ENCODE assay signal across 21 mouse cellular contexts in the genomic region with DNA sequence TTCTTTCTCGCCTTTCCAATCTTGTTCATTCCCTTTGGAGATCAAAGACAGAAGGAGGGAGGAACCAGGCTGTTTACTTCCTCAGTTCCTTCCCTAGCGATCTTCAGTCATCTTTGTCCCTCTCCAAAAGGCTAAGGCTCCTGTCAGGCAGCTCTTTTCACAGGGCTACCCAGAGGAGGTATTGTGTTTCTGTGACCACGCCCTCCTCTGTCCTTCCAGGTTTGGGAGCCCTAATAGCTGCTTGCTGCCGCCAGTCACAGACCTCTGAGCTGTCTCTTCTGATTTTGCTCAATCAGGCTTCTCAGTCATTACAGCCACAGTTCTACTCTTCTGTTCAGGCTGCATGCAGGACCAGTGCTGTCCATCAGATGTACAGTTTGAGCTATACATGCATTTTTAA.
A peak's percentile ranks its signal among the peaks of the same experiment; 100 is the strongest.
DNase-seq lines count a peak whose midpoint lies in the region; ATAC-seq lines count a peak whose summit lies in the region.
"Had no signal": no experiment of that assay in that cellular context is flagged by ENCODE, and none has a peak within 500 bp of the region (broad histone marks: within the 10 kb centered on the region; RNA-seq: fewer than 3 reads in every experiment).

No protein-coding gene starts in this region.

- no peaks in the 10 kb centered on the region for H3K27me3 ChIP-seq in hindbrain, embryonic 11.5 days (ENCODE audit: control insufficient read depth, insufficient read depth, low read length)
- no peaks in the 10 kb centered on the region for H3K27me3 ChIP-seq in hindbrain, embryonic 12.5 days
- no peaks in the 10 kb centered on the region; the same call in 1 of the 2 replicates for H3K27me3 ChIP-seq in midbrain, embryonic 13.5 days
- H3K27me3 ChIP-seq: embryonic facial prominence, embryonic 12.5 days; intestine, embryonic 15.5 days; limb, embryonic 13.5 days; lung, embryonic 15.5 days had no signal

- H3K36me3 ChIP-seq in hindbrain, embryonic 11.5 days (ENCODE audit: control insufficient read depth, insufficient read depth, low read length), result no peaks in the 10 kb centered on the region
- no peaks in the 10 kb centered on the region for H3K36me3 ChIP-seq in hindbrain, embryonic 12.5 days
- no peaks in the 10 kb centered on the region for H3K36me3 ChIP-seq in midbrain, embryonic 13.5 days
- H3K36me3 ChIP-seq: embryonic facial prominence, embryonic 12.5 days; intestine, embryonic 15.5 days; limb, embryonic 13.5 days; lung, embryonic 15.5 days had no signal

- H3K27ac ChIP-seq in hindbrain, embryonic 11.5 days (ENCODE audit: low read depth, low read length), result no peak overlapping the region
- no peak overlapping the region for H3K27ac ChIP-seq in hindbrain, embryonic 12.5 days
- no peak overlapping the region for H3K27ac ChIP-seq in midbrain, embryonic 13.5 days
- H3K27ac ChIP-seq: embryonic facial prominence, embryonic 12.5 days; intestine, embryonic 15.5 days; limb, embryonic 13.5 days; liver, embryonic 14.5 days; lung, embryonic 15.5 days had no signal

- no peak overlapping the region for H3K4me3 ChIP-seq in hindbrain, embryonic 11.5 days (ENCODE audit: low read depth, low read length)
- H3K4me3 ChIP-seq in hindbrain, embryonic 12.5 days, result no peak overlapping the region
- no peak overlapping the region for H3K4me3 ChIP-seq in midbrain, embryonic 13.5 days (replicated peaks)
- H3K4me3 ChIP-seq: embryonic facial prominence, embryonic 12.5 days; intestine, embryonic 15.5 days; limb, embryonic 13.5 days; lung, embryonic 15.5 days had no signal

- 1% methylated on average over 4 of the region's 4 CpGs for WGBS in hindbrain, embryonic 11.5 days
- WGBS in hindbrain, embryonic 12.5 days, result 3% methylated on average over 4 of the region's 4 CpGs
- 7% methylated on average over 4 of the region's 4 CpGs for WGBS in midbrain, embryonic 13.5 days

- H3K9me3 ChIP-seq in hindbrain, embryonic 11.5 days (ENCODE audit: control insufficient read depth, low read length), result no peaks in the 10 kb centered on the region
- no peaks in the 10 kb centered on the region for H3K9me3 ChIP-seq in hindbrain, embryonic 12.5 days (replicated peaks)
- H3K9me3 ChIP-seq in midbrain, embryonic 13.5 days, result no peaks in the 10 kb centered on the region
- H3K9me3 ChIP-seq: embryonic facial prominence, embryonic 12.5 days; intestine, embryonic 15.5 days; limb, embryonic 13.5 days; lung, embryonic 15.5 days had no signal

- ATAC-seq in hindbrain, embryonic 11.5 days (ENCODE audit: low FRiP score), result no peak
- ATAC-seq in hindbrain, embryonic 12.5 days (ENCODE audit: low FRiP score), result no peak
- peak; percentile 69 for ATAC-seq in midbrain, embryonic 13.5 days
- ATAC-seq: forebrain, embryonic 14.5 days; intestine, embryonic 15.5 days had no signal

- 0 out of 2 replicates have a peak, but pooled peaks cover 5% of the 10 kb centered on the region for H3K4me1 ChIP-seq in hindbrain, embryonic 11.5 days (replicated peaks; ENCODE audit: control insufficient read depth, insufficient read depth, low read length)
- peaks cover 4% of the 10 kb centered on the region; the same call in 1 of the 2 replicates for H3K4me1 ChIP-seq in hindbrain, embryonic 12.5 days
- peaks cover 12% of the 10 kb centered on the region for H3K4me1 ChIP-seq in midbrain, embryonic 13.5 days (replicated peaks)
- H3K4me1 ChIP-seq: intestine, embryonic 15.5 days; limb, embryonic 13.5 days; lung, embryonic 15.5 days had no signal

- peak; percentile 38 for DNase-seq in hindbrain, embryonic 11.5 days (ENCODE audit: low spot score)
- peak; percentile 3 for DNase-seq in ES-CJ7 (ENCODE audit: low read depth, low spot score)
- DNase-seq in embryo, embryonic 10 days (ENCODE audit: low spot score), result peak; percentile 56
- no peak for DNase-seq in ovary, postnatal 10 days (ENCODE audit: low spot score)
- no peak for DNase-seq in adrenal gland, postnatal 4 days (ENCODE audit: low spot score in 2 of 2)
- DNase-seq: adrenal gland, adult 2 months; cerebellum, adult 9-11 months; gastrocnemius, postnatal 14 days; kidney, postnatal 4 days; layer of hippocampus, adult 9-11 months; lung, postnatal 4 days; right cerebral cortex, adult 18-20 months; thymus, postnatal 36 days had no signal

- no peak overlapping the region for H3K9ac ChIP-seq in hindbrain, embryonic 11.5 days (ENCODE audit: low read depth, low read length)
- no peak overlapping the region for H3K9ac ChIP-seq in hindbrain, embryonic 12.5 days
- H3K9ac ChIP-seq in midbrain, embryonic 13.5 days (replicated peaks), result no peak overlapping the region
- H3K9ac ChIP-seq: embryonic facial prominence, embryonic 12.5 days; intestine, embryonic 15.5 days; limb, embryonic 13.5 days; liver, embryonic 14.5 days; lung, embryonic 15.5 days had no signal

- no peak overlapping the region for H3K4me2 ChIP-seq in hindbrain, embryonic 11.5 days (replicated peaks; ENCODE audit: low read depth, low read length)
- H3K4me2 ChIP-seq in hindbrain, embryonic 12.5 days (replicated peaks), result no peak overlapping the region
- no peak overlapping the region for H3K4me2 ChIP-seq in midbrain, embryonic 13.5 days (replicated peaks)
- H3K4me2 ChIP-seq: embryonic facial prominence, embryonic 12.5 days; intestine, embryonic 15.5 days; limb, embryonic 13.5 days; lung, embryonic 15.5 days had no signal

Comparison
In these comparisons a context has a peak if more than half of its experiments do, and no peak if none do; other contexts are left out.
1. DNase-seq: peak in hindbrain, embryonic 11.5 days (single experiment), ES-CJ7 (single experiment) and embryo, embryonic 10 days (single experiment); none in ovary, postnatal 10 days (single experiment) and adrenal gland, postnatal 4 days (0 of 2).